Mouse (Mus musculus) embryonic fibroblast, embryonic 13.5 days (primary cell): ENCODE results near the gene Shank2.

Experiments
- CTCF ChIP-seq: IDR thresholded peaks from 2 replicates; pipeline ENCODE4 v1.5.1; 2011; ENCODE audit warnings: mild to moderate bottlenecking, control low read depth, low read length, moderate library complexity, borderline replicate concordance; ENCODE audit not compliant: insufficient read depth
- POLR2A ChIP-seq: IDR thresholded peaks from 2 replicates; pipeline ENCODE4 v1.6.1; 2011; ENCODE audit warnings: low read depth, mild to moderate bottlenecking, control low read depth, low read length, moderate library complexity

DNA sequence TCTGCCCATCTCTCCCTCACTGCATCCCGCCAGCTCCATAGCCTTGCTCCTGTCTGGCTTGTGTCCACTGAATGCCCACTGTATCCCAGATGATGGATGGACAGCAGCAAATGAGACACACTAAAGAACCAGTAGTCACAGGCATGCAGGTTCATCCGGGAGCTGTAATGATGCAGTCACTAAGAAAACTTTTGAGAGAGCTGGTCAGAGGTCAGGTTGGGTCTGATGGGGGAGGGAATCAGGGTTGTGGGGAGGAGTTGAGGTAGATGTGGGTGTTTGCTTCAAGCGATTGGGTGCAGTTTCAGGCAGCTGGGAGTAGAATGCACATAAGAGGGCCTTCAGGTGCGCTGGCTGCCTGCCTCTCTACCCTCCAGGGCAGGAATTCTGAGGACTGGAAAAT, 21.8 kb downstream of the Shank2 start:
- TF ChIP-seq CTCF: no peak
- TF ChIP-seq POLR2A: no peak
